Mouse (Mus musculus) lung, embryonic 16.5 days (tissue): ENCODE results near the gene Suclg1. TPM values are rescaled to one million over a fixed set of nuclear protein-coding genes. Genes with fewer than 3 reads are reported as not detected.

Experiments used
- ATAC-seq: fragments of 200-750 bp; cut with Nextera tagmentation; 2 replicates; pipeline ENCODE4 v1.8.0; 2017; ENCODE audit warnings: low read depth, mild to moderate bottlenecking, moderate library complexity
- H3K27ac ChIP-seq: fragments of 300-500 bp; sonication (generic); 2 replicates; pipeline ENCODE4 v1.5.1; 2014; ENCODE audit warnings: mild to moderate bottlenecking, control low read depth, low read length
- H3K27me3 ChIP-seq: fragments of 300-500 bp; sonication (generic); 2 replicates; pipeline ENCODE4 v1.6.1; 2014; ENCODE audit warnings: low read depth, low read length, mixed read lengths; ENCODE audit not compliant: control insufficient read depth, insufficient read depth
- H3K36me3 ChIP-seq: fragments of 300-500 bp; sonication (generic); 2 replicates; pipeline ENCODE4 v1.6.1; 2014; ENCODE audit warnings: low read length; ENCODE audit not compliant: control insufficient read depth, insufficient read depth
- H3K4me1 ChIP-seq: fragments of 300-500 bp; sonication (generic); replicated peaks from 2 replicates; pipeline ENCODE4 v1.6.1; 2014; ENCODE audit warnings: low read length, mixed read lengths; ENCODE audit not compliant: control insufficient read depth, insufficient read depth
- H3K4me2 ChIP-seq: fragments of 300-500 bp; sonication (generic); 2 replicates; pipeline ENCODE4 v1.6.1; 2014; ENCODE audit warnings: low read depth, low read length, control low read depth
- H3K4me3 ChIP-seq: fragments of 300-500 bp; sonication (generic); 2 replicates; pipeline ENCODE4 v1.5.1; 2014; ENCODE audit warnings: mild to moderate bottlenecking, low read length, control low read depth
- H3K9ac ChIP-seq: fragments of 300-500 bp; sonication (generic); 2 replicates; pipeline ENCODE4 v1.6.1; 2014; ENCODE audit warnings: low read length, control low read depth
- H3K9me3 ChIP-seq: fragments of 300-500 bp; sonication (generic); 2 replicates; pipeline ENCODE4 v1.6.1; 2016; ENCODE audit warnings: low read length; ENCODE audit not compliant: control insufficient read depth
- WGBS: fragments of 180-500 bp; shearing (Covaris S2); extraction: QIAGEN DNeasy Blood & Tissue Kit; methylation state at CpG from one replicate; pipeline ENCODE4 v1.1.7; 2014; 5-methylcytosine and 5-hydroxymethylcytosine counted together
- polyA plus RNA-seq: library from polyadenylated mRNA; unstranded; fragments of >200 nt; fragmentation: Nextera tagmentation; extraction: Ambion mirVana; gene quantifications from 2 replicates; pipeline ENCODE4 v1.2.1, GENCODE M21; 2015

Gene Suclg1
- polyA plus RNA-seq, 1 experiment from 2014 or later, result 151 TPM

- Histone ChIP-seq H3K4me2 (no peak overlapping the region), H3K4me1 (no peaks in the 10 kb centered on the region), H3K27me3 (no peaks in the 10 kb centered on the region), H3K36me3 (0 out of 2 replicates have a peak, but pooled peaks cover 2% of the 10 kb centered on the region), H3K27ac (no peak overlapping the region), H3K9ac (no peak overlapping the region), H3K9me3 (no peaks in the 10 kb centered on the region), H3K4me3 (no peak overlapping the region)
- WGBS, result 66% methylated on average over 9 of the region's 9 CpGs
- no peak for ATAC-seq
Observed at GRCm38 (mm10) chr6:73280546-73281115, 32.4 kb downstream of the Suclg1 start.

- no peaks in the 10 kb centered on the region for H3K27me3 ChIP-seq
- no peaks in the 10 kb centered on the region for H3K36me3 ChIP-seq
- no peak overlapping the region for H3K9ac ChIP-seq
- H3K4me2 ChIP-seq, result no peak overlapping the region
- 83% methylated on average over 2 of the region's 2 CpGs for WGBS
- no peaks in the 10 kb centered on the region for H3K4me1 ChIP-seq
- no peak overlapping the region for H3K27ac ChIP-seq
- H3K4me3 ChIP-seq, result no peak overlapping the region
- H3K9me3 ChIP-seq, result no peaks in the 10 kb centered on the region
- ATAC-seq, result no peak
Observed at GRCm38 (mm10) chr6:73286326-73286725, 38.1 kb downstream of the Suclg1 start.

DNA sequence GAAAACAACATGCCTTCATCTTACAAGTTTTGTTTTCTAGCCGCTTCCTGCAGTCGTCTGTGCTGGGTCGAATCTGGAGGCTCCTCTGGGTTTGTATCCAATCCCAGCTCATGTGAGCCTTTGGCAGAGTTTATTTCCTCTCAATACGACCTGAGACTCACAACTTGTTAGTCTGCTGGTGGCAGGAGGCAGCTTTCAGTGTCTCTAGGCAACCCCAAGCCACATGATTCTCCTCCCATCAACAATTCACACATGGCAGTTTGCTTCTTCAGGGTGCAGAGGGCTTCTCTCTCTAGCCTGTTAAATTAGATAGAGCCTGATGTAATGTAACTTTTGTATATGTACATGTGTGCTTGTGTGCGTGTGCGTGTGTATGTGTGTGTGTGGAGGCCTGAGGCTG, 58.7 kb downstream of the Suclg1 start:
- Histone ChIP-seq H3K9me3 (no peaks in the 10 kb centered on the region), H3K27ac (no peak overlapping the region), H3K4me2 (no peak overlapping the region), H3K4me1 (no peaks in the 10 kb centered on the region), H3K4me3 (no peak overlapping the region), H3K36me3 (no peaks in the 10 kb centered on the region), H3K9ac (no peak overlapping the region), H3K27me3 (no peaks in the 10 kb centered on the region)
- 60% methylated on average over 6 of the region's 6 CpGs for WGBS
- ATAC-seq, result no peak

- Histone ChIP-seq H3K27ac (no peak overlapping the region), H3K4me2 (no peak overlapping the region), H3K36me3 (no peaks in the 10 kb centered on the region), H3K9ac (no peak overlapping the region), H3K4me3 (no peak overlapping the region), H3K4me1 (no peaks in the 10 kb centered on the region), H3K27me3 (no peaks in the 10 kb centered on the region), H3K9me3 (no peaks in the 10 kb centered on the region)
- peak; percentile 73 for ATAC-seq
- 57% methylated on average over 10 of the region's 10 CpGs for WGBS
Observed at GRCm38 (mm10) chr6:73308685-73309520, 60.7 kb downstream of the Suclg1 start.

GRCm38 (mm10) chr6:73311335-73311734, 63.2 kb downstream of the Suclg1 start:
- H3K9ac ChIP-seq, result no peak overlapping the region
- no peak overlapping the region for H3K27ac ChIP-seq
- H3K9me3 ChIP-seq, result no peaks in the 10 kb centered on the region
- no peaks in the 10 kb centered on the region for H3K36me3 ChIP-seq
- no peaks in the 10 kb centered on the region for H3K4me1 ChIP-seq
- ATAC-seq, result no peak
- no peak overlapping the region for H3K4me3 ChIP-seq
- no peaks in the 10 kb centered on the region for H3K27me3 ChIP-seq
- no peak overlapping the region for H3K4me2 ChIP-seq
- WGBS, result 60% methylated on average over 6 of the region's 6 CpGs

GRCm38 (mm10) chr6:73311786-73312185, 63.6 kb downstream of the Suclg1 start:
- H3K36me3 ChIP-seq, result no peaks in the 10 kb centered on the region
- H3K9ac ChIP-seq, result no peak overlapping the region
- WGBS, result 82% methylated on average over 7 of the region's 7 CpGs
- no peak overlapping the region for H3K4me3 ChIP-seq
- H3K4me2 ChIP-seq, result no peak overlapping the region
- no peak for ATAC-seq
- no peaks in the 10 kb centered on the region for H3K4me1 ChIP-seq
- H3K9me3 ChIP-seq, result no peaks in the 10 kb centered on the region
- no peak overlapping the region for H3K27ac ChIP-seq
- no peaks in the 10 kb centered on the region for H3K27me3 ChIP-seq

DNA sequence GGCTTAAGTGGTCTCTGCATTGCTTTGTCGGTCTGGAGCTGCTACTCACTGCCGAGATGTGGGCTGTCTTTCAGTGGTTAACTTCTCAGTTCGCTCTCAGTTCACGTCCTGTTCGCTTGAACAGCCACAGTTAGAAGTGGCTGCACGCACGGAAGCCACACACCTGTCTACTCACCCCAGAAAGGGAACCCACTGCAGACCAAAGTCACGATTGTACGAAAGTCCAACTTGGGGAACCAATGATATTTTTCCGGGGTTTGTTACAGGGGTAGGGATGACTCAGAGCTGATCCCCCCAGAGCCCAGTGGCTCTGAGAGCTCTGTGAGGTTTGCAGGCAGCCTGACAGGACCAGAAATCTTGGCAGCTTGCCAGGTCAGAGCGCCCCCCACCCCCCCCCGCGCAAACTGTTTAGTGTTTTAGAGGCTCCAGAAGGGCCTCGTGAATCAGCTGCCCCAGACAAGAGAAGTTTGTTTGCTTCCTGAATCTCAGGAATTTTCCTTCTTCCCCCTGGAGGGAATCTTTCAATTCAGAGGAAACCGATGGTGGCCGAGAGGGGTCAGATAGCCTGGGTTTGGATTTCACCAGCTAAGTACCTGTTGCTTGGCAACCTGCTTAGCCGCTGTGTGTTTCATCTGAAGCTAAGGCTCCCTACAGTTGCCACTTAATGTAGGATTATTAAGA, 66.9 kb downstream of the Suclg1 start:
- Histone ChIP-seq H3K4me3 (peak overlapping the region; percentile 55), H3K27ac (peak overlapping the region; percentile 68), H3K4me1 (no peaks in the 10 kb centered on the region), H3K36me3 (no peaks in the 10 kb centered on the region), H3K27me3 (no peaks in the 10 kb centered on the region), H3K9me3 (no peaks in the 10 kb centered on the region), H3K4me2 (peak overlapping the region; percentile 61), H3K9ac (peak overlapping the region; percentile 70)
- 0% methylated on average over 17 of the region's 17 CpGs for WGBS
- peak; percentile 80 for ATAC-seq

- no peak for ATAC-seq
- Histone ChIP-seq H3K9me3 (no peaks in the 10 kb centered on the region), H3K4me3 (no peak overlapping the region), H3K27me3 (no peaks in the 10 kb centered on the region), H3K4me2 (no peak overlapping the region), H3K27ac (no peak overlapping the region), H3K9ac (no peak overlapping the region), H3K4me1 (no peaks in the 10 kb centered on the region), H3K36me3 (no peaks in the 10 kb centered on the region)
- WGBS, result 78% methylated on average over 2 of the region's 2 CpGs
Observed at GRCm38 (mm10) chr6:73322306-73322705, 74.1 kb downstream of the Suclg1 start.
